Mouse (Mus musculus): ENCODE measurements around the gene Smoc2.

The Smoc2 gene

DNA sequence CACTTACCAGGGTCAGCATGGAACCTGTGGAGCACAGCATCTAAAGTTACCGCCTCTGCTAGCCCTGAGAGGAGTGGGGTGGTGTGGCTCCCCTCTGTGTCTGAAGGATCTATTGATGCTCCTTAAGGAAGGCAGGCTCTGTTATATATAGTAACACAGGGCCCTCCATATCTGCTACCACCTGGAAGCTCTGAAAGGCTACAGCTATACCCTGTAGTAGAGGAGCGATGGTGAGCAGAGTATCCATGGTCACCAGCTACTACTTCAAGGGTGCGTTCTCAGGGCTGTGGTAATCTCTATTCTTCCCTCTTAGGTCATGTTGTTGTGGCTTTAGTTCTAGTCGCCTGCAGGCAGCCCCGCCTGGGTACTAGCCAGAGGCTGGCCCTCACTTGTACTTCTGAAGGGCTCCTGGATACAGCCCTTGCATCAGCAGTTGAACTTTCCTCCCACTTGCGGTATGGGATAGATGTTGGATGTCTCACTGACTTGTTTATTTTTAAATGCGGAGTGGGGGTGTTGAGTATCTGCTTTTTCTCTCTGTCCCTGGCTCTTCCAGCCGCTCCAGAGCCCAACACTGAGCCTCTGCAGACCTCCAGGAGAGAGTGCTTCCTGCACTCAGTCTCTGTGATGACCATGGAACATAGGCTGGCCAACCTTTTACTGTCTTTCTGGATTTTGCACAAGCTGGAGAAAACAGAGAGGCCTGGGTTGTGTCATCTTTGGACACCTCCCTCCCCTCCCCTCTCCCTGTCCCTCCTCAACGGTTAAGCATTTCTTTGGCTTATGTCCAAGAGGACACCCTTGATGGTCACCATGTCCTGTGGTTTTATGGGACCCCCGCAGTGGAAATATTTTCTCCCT is 74.1 kb downstream of the Smoc2 start:
- no peak for DNase-seq

DNA sequence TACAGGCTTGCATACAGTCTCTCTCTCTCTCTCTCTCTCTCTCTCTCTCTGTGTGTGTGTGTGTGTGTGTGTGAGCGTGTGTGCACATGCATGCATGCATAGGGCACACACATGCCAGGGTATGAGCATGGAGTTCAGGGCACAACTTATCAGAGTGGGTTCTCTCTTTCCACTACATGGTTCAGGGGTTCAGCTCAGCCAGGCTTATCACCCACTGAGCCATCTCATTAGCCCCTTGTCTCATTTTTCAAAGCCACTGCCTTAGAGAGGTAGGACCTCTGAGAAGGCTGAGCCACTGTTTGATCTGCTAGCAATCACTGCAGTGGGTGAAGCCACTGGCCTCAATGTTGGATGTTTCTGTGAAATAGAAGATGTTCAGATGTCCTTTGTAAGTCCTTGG is 82.2 kb downstream of the Smoc2 start:
- no peak for DNase-seq

DNA sequence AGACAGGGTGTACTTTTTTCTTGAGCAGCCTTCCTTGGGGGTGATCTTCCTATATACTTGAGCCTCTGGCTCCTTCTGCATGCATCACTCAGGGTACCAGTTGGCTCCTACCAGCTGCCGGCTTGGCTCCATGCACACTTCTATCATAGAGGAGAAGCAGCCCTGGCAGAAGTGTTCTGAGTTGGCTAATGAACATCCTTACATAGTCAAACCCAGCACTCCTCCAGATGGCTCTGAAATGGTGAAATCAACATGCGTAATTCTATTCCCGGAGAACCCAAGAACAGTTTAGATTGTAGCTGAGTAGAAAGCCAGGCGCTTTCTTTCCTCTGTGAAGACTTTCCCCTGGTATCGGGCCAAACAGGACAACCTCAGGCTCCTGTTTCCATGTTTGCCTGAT is 91.2 kb downstream of the Smoc2 start:
- no peak for DNase-seq

DNA sequence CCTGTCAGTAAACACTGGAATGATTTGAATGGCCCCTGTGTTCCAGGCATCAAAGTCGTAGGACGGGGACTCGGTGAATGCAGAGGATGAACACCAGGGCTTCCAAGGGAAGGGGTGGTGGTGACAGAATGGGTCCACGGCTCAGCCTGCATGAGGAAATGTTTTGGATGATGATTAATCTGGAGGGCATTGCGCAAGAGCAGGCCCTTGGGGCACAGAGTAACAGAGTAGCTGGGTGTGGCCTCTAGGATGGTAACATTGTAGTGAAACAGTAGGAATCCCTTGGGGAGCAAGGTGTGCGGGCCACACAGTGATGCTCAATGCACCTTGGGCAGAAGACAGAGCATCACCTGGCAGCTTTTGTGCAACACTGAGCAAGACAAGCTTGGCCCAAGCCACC is 92.3 kb downstream of the Smoc2 start:
- peak; percentile 67 to 69 for DNase-seq

DNA sequence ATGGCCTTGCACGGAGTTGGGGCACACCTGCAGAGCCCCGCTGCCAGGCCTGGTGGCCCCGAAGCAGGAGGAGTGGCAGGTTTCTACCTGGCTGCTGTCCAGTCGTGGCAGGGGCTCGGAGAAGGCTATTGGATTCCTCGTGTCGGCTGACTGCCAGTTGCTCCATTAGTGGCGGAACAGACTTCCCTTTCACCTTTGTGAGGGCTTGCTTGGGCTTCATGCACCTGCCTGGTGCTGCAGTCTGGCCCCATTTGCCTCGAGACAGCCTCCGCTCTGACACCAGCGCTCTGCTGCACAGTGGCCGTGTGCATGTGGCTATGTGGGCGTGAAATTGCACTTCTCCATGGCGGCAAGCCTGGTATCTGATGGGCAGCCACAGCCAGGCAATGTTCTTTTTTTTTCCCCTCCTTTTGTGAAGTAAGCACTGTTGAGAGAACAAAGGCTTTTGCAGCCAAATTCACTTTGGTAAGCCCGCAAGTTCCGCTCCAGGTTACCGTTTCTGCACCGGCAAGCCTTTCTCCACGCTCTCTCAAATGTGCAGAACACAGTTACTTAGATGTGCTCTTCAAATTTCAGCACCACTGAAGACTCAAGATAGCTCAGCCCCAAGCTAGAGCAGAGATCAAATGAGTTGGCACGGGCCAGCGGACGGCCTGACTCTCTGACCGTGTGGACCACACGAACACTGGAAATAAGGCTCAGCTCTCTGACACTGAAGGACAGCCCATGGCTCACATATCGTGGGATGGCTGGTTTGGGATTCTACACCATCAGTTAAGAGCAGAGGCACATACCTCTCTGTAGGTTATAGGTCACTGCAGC is 93.2 kb downstream of the Smoc2 start:
- peak; percentile 26 to 31 for DNase-seq

DNA sequence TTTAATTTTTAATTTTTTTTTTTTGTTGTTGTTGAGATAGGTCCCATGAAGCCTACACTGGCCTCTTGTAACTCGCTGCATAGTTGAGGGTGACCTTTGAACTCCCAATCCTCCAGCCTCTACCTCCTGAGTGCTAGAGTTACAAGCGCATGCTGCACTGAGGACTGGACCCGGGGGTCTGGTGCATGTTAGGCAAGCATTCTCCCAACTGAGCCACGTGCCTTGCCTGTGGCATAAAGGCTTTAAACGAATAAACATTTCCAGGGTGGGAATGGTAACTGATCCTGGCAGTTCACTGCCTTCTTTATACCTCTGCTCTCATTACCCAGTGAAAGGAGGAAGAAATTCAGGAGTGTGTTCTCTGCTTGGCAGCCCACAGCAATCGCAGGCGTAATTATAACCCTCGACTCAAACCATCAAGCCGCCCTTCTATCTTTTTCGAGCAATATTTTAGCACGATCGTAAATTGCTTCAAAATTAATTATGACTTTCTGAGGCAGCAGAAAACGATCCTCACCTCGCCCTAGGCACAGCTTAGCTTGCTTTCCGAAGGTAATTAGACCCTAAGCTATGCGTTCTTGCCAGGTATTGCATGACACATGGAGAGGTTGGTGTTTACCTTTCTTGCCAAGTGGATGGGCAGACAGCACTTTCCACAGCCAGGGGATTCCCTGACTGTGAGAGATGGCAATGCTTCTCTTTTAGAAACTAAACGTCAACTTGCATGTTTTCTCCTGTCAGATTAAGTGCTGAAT is 99.6 kb downstream of the Smoc2 start:
- no peak for DNase-seq

DNA sequence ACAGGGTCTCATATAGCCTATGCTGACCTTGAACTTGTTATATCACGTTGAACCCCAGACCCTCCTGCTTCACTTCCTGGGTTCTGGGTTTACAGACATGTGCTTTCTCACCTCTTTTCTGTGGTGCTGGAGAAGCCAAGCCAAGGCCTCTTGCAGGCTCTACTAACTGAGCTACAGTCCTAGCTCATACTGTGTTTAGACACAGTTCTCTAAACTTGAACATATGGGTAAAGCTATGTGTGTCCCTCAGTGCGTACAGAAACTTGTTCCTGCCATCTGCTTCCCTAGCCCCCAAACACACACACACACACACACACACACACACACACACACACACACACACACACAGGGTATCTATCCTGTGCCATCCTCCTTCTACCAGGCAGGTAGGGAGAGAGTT is 100.2 kb downstream of the Smoc2 start:
- DNase-seq = no peak

DNA sequence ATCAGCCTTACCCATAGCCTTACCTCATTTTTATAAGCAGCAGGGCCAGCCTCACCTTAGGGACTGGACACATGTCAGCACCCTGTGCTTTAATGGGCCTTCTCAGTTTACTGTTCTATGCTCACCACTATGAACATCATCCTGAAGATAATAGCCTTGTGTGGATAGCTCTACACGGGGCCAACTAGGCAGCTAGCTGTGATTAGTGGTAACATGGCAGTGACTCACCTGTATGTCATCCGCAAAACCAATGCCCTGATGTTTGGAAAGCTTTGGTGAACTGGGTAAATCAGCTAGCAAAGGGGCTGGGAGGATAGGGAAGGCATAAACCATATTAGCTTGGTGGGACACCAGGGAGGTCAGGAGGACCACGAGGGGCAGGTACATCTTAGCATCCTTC is 100.7 kb downstream of the Smoc2 start:
- no peak for DNase-seq

DNA sequence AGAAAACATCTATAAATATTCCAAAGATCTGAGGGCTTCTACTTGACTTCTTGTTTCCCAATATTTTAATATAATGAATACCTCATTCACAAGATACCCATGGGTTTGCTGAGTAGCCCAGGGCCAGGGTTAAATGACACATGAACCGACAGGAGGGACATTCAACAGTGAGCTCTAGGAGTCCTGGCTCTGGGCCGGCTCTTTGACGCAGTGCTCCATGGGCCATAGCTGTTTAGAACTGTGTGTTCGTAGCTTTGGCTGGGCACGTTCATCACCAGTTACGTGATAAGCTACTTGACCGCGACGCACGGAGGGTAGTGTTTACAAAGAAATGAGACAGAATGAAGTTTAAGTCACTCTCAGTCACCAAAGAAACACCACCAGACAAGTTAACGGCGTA is 101.2 kb downstream of the Smoc2 start:
- DNase-seq = no peak

DNA sequence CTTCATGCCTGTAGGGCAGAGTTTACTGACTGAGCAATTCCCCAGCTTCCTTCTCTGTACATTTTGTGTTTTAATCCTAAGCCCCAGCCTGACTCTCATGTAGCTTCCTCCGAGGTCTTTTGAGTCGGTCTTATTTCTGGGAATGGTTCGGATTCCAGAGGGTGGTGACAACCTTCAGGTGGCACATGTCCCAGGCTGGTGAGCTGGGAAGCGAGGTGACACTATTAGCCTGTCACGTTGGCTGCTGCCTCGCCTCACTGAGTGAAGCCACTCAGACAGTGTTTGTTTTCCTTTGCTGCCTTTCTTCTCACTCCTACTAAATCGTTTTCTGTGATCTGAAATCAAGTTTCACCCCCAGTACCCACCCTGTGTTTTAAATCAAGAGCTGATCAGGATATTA is 102.2 kb downstream of the Smoc2 start:
- DNase-seq = no peak

DNA sequence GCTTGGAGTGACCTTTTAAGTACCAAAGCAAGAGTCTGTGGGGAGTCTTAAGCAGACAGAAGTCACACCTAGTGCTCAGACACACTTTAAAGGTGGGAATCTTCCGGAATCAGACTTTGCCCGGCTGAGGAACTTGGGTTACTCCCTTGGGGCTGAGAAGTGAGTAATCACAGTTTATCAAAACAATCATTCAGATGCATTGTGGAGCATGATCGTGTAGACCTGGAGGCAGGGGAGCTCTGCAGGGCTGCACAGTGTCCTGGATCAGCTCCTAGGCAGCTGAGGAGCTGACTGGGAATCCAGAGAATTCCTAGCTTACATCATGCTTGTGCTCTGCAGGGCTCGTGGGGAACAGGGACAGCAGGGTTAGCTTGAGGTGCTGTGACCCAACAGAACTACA is 104.7 kb downstream of the Smoc2 start:
- DNase-seq = no peak

DNA sequence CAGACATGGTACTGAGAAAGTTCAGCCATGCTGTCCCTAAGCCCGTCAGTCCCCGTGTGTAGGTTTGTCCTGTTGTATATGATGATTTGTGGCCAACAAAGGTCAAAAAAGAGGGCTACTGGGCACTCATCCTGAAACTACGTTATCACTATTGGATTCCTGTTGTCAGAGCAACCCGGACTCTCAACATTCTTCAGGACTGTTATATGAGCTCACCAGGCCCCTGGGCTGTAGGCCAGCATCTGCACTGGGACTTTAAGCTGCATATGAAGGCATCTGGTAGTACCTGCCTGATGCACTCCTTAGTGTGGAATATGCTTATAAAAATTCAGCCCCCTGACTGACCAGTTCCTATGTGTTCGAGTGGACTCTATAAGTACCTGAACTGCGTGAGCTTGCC is 105.7 kb downstream of the Smoc2 start:
- no peak for DNase-seq

DNA sequence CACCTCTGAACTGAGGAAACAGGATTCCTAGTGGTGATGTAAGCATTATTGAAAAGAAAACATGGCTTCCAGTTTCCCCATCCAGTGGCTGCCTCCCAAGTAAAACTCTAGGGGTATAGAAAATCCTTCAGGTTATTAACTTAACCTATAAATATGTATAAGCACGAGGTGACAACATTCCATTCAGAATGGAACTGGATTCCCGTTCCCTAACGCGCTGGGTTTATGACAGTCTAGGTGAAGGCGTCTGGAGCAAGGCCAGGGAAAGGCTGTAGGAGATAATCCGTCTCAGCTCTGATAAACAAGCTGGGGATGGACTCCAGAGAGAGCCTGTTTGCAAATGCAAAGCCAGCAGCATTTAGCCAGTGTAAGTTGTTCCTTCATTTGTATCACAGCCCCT is 108.0 kb downstream of the Smoc2 start:
- no peak for DNase-seq

DNA sequence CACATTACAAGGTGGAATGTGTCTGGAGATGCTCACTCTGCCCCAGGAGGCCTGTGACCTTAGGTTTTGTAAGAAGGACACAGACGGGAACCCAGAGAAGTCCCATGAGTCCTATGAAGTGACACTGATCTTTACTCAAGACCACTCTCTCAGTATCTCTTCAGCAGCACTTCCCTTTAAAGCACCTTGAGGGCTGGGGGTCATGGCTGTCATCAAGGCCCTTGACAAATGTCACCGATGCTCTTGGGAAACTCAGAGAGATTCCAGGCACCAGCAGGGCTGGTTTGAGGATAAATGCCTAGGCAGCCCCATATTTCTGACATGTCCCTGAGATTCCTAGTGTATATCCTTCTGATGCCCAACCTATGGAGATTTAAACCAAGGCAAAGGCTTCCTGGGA is 113.1 kb downstream of the Smoc2 start:
- DNase-seq = no peak

DNA sequence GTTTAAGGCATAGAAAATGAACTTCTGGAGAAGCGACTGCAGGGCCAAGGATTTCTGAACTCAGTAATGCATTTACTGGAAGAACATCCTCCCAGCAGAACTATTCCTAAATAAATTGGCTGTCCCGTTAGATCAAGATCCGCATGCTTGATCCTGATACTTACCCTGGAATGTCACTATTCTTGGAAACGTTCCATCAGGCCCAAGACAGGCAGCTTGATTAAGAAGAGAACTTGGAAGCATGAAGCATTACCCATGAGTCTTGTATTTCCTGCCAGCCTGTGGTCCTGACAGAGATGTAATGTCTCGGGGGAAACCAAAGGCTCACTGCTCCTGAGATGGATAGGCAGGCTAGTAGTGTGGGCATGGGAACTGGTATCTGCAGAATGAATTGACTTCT is 115.6 kb downstream of the Smoc2 start:
- DNase-seq = peak in 1 of 2 experiments; percentile 36

DNA sequence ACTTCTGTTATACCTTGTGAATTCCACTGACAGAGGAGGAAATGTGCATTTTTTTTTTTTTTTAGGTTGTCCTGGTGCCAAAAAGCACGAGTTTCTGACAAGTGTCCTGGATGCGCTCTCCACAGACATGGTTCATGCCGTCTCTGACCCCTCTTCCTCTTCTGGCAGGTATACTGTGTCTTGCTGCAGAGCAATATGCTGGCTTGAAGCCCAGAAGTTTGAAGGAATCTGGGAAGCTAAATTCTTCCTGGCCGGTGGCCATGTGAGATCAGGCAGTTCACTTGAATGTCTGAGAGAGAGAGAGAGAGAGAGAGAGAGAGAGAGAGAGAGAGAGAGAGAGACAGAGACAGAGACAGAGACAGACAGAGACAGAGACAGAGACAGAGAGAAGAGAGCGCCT is 118.2 kb downstream of the Smoc2 start:
- peak; percentile 84 to 88 for DNase-seq

DNA sequence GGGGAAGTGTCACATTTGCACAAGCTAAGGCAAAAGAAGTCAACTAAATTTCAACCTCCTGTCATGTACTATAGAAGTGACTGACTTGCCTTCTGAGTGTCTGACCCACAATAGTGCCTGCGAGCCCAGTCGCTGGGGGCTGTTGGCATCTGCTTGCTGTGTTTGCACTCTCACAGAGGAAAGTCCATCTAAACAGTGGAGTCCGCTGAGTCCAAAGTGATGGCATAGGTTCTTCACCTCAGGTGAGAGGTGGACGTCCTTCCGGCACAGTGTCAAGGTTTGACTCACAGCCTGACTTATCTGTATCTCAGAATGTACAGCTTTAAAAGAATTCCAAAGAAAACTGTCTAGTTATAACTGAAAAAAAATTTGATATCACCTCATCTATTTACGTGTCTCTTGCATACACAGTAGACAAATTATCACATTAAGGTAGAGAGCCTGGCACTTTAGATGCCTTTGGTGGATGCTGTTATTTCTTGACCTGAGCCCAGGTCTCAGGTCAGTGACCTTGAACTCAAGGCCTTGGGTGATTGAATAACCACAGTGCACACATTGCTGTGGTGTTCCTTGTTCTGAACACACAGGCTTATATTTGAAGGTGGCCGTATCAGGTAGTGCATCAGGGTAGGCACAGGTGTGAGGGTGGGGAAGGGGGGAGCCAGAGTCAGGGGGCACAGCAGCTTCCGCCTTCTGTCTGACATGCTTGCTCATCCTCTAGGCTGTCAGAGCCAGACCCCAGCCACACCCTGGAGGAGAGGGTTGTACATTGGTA is 119.5 kb downstream of the Smoc2 start:
- peak; percentile 14 to 29 for DNase-seq

DNA sequence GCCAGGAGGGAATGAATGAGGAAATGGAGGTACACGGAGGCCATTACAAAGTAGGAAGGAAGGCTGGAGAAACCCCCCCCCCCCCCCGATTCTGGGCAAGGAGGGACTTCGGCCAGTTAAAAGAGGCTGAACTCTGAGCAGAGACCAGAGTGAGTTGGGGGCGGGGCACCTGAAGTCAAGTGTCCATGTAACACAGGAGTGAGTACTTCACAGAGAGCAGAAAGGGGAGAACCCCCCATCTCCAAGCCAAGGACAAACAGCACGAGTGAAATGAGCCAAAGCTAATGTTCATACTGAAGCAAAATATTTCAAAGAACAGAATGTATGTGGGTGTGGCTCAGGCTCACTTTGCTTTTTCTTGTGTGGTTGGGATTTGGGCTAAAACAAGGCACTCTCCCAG is 121.7 kb downstream of the Smoc2 start:
- DNase-seq = no peak

DNA sequence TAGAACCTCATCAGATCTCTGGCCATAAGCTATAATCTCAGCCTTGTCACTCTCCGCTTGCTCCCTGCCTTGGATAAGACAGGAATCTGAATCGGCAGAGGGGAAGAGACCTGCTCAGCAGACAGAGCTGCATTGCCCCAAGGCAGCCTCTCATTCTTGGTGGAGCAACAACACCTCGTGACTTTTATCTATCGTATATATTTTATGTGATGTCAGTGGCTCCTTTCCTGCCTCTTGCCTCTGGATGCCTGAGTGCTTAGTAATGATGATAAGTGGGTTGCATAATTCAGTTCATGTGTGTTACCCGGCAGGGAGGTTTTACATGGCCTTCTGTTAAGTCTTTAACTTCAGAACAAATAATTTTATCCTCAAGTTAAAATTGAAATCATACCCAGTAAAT is 128.6 kb downstream of the Smoc2 start:
- DNase-seq = no peak

DNA sequence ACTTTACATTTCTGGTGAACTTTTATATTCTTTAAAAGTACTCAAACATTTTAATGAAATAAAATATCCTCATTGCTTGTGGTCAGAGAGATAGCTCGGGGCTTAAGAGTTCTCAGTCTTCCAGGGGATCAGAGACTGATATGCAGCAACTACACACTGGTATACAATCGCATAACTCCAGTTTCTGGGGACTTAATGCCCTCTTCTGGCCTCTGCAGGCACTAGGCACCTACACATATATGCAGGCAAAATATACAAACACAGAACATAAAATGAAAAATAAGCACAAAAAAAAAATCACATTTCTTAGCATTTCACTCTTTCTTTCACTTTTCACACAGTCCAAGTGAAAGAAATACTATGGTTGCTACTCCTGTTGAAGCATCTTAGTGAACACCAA is 133.2 kb downstream of the Smoc2 start:
- DNase-seq = no peak

DNA sequence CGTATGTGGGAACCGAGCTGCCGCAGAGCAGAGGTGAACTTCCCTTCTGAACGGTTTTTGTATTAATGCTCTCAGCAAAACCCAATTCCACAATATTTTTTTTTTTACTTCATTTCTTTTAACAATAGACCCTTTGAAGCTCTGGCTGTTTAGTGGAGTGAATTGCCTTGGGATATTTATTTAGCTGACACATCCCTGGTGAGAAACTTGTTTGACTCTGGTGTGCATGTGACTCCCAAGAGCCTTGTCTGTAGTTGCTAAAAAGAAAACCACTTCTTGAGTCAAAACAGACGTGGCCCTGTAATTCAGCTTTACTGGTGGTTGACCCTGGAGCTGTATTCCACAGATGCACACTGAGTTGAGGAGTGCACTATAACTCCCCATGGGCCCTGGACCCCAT is 135.2 kb downstream of the Smoc2 start:
- no peak for DNase-seq

DNA sequence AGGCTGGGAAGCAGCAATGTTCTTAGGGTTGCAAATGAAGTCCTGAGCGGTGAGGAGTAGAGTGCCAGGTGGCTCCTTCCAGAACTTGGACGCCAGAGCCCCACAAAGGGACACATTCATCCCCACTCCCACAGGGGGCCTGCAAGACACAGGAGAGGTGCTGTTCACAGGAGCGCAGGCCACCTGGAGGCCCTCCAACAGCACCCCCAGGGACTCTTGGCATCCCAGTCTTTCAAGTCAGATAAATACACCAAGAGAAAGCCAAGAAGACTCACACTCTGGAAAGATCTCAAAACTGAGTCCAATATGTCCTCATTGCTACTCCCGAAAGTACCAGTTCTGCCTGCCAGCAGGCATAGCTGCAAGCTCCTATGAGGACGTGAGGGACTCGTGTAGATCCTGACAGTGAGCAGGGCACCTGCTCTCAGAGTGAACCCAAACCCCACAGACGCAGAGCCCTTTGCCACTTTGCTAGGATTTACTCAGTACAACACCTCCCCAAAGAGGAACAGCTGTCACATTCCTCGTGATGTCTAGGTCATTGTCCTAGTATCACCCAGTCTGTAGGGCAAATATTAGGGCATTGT is 141.2 kb downstream of the Smoc2 start:
- DNase-seq = no peak
